Mouse (Mus musculus) heart, adult 9 months (tissue): ENCODE results near the gene Map4k3.
"Not testable (repeated sequence)": the region's sequence is repeated elsewhere in the genome, so short reads cannot be mapped to it uniquely, and the experiment has no call there.

Experiments
- DNase-seq, 2 experiments: peaks; one replicate each; pipeline ENCODE4 v3.0.0; 2022; ENCODE audit warnings: low spot score in 2 of 2

Gene Map4k3

GRCm38 (mm10) chr17:80632354-80632753 lies 95.9 kb downstream of the Map4k3 start:
- DNase-seq, result no peak

DNA sequence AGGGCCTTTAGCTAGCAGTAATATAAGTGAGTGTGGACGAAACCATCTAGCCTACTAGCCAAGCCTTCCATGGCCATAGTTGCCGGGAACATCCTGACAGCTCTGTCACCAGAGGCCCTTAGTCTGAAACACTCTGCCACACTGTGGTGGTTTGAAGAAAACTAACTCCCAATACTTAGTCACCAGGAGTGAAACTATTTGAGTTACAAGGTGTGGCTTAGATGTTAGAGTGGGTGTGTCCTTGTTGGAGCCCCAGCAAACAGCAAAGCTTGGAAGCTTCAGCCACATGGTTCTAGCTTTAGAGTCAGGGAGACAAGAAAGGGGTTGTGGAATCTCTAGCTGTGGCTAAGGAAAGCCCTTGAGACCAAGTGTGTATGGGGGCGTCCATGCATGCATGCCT lies 97.3 kb downstream of the Map4k3 start:
- no peak for DNase-seq

GRCm38 (mm10) chr17:80624979-80625378 lies 103.3 kb downstream of the Map4k3 start:
- DNase-seq, result no peak

DNA sequence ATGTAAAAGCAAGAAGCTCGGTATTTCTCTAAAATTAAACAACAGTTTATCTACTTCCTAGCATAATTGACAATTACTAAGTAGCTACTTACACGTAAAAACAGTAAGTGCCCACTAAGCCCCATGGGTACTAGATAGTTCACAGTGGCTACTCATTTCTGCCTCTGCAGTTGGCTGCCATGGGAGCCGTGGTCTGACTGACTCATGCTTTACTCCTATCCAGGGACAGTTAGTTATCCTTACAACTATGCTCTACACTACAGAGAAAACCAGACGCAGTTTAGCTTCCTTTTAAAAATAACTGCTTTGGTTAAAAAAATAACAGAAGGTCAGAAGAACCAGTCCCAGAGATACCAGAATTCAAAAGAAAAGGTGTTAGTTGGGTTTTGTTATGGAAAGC lies 106.6 kb downstream of the Map4k3 start:
- DNase-seq, result no peak

DNA sequence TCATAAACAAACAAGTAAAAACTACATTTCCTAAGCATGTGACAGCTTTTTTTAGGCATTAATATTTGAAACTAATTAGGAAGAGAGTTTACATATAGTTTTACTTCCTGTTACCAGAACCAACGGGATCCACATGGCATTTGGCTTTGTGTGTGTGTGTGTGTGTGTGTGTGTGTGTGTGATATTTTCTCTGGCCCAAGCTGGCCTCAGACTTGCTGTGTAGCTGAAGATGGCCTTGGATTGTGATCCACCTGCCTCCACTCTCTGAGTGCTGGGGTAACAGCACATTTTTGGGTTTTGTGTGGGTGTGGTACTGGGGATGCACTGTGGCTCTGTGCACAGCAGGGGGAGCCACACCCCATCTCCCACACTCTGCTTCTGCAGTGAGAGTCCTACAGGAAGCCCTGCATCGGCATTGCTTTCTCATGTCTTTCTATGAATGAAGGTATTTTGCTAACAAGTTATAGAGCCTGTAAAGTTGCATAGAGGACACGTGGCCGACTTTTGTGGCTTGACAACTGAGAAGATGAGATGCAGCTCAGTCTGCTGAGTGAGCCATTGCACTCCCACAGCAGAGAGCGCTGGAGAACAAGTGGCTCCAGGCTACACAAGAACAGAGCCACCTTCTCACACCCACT lies 107.4 kb downstream of the Map4k3 start:
- DNase-seq, result peak; percentile 12 to 39

DNA sequence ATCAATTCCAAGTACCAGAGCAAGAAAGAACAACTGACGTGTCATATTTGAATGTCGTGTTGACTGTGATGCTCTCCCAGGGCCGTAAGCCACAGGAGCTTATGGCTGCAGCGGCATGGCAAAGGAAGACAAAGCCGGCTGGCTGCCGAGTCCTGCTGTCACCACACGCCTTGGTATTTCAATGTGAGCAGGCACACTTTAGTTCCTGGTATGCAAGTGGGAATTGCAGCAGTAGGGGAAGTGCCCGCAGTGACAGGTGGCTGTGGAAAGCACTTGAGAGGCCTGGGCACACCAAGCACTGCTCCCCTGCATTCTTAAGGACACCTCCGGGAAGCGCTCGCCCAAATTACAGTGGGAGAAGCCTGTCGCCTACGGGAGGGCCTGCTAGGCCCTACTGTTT lies 108.7 kb downstream of the Map4k3 start:
- DNase-seq, result no peak

DNA sequence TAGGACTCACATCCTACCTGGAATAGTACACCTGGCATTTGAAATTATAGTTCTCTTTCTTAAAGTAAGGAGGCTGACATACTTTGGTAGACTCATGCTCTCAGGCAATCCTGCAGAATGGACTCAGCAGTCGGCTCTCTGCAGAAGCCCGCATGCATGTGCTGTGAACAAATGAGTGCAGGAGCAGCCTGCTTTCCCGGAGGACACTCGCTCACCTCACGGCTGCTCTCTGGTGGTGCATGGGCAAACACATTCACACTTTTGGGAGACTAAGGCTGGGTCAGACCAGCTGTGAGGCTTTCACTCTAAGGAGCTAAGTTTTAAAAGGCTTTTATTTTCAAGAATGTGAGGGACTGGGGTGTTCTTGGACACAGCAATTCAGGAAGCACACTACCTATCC lies 109.4 kb downstream of the Map4k3 start:
- no peak for DNase-seq

DNA sequence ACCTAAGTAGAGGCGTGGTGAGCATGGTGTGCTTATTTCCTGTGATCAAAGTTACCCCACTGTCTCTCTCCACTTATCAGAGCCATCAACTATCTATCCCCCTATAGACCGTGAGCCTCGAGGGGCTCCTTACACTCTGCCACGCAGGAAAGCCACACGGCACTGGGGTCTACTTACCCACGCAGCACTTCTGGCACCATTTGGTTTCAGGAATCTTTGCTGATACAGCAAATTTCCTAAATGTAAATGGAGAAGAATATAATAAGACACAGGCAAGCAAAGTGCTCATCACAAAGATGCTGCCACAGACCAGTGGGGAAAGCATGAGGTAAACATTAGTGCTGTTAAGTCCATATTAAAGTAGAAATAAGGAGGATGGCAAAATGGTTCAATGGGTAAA lies 124.5 kb downstream of the Map4k3 start:
- no peak for DNase-seq

DNA sequence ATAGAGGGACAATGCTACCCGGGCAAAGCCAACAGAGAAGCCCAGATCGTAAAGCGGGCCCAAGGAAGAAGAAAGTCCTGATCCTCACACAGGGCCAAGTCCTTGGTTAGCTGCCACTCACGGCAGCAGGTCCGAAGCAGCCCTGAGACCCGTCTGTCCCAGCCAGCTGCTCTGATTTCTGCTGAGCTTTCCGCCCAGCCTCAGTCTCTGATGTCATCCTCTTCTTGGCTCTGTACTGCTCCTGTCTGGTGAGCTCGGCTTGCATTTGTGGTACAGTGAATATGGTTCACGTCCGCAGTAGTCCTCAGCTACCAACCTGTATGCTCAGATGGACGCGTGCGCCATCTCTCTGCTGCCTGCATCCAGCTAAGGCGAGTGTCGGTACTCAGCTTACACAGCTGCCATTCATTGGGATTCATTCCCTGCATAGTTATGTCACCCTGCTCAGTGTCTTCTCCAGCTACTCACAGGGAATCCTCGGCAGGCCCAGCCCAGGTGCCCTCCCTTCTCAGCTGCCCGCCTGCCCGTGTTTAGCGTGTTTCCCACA lies 125.1 kb downstream of the Map4k3 start:
- no peak for DNase-seq

DNA sequence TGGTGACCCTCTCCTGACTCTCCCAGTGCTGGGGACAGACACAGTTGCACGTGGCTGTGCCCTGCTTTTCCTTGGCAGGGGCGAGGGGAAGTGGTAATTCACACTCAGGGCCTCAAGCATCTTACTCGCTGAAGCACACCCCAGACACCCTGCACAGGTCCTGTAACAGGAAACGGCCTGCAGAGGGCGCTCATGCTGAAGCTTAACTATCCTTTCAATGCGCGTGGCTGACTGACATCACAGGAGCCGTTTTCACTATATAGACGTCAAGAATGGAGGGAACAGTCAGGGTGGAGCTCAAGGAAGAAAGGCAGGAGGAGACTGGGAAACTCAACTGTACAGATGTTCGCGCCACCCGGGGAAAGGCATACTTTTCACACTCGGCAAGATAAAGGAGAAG lies 126.9 kb downstream of the Map4k3 start:
- DNase-seq, result no peak

DNA sequence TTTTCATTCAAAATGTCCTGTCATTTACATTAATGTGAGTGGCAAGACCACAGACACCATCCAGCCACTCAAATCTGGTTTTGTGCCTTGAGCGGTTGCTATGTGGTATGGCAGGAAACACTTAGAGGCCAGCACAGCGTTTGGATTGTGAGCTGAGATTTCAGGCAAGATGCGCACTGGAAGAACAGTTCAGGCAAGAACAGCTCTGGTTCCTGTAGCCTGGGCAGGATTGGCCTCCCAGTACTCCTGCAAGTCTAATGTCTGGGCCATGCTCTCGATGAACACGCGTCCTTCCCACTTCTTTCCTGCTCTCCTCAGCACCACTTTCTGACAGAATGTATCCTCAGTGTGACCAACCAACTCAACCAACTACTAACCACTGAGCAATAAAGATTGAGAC lies 145.2 kb downstream of the Map4k3 start:
- no peak for DNase-seq

DNA sequence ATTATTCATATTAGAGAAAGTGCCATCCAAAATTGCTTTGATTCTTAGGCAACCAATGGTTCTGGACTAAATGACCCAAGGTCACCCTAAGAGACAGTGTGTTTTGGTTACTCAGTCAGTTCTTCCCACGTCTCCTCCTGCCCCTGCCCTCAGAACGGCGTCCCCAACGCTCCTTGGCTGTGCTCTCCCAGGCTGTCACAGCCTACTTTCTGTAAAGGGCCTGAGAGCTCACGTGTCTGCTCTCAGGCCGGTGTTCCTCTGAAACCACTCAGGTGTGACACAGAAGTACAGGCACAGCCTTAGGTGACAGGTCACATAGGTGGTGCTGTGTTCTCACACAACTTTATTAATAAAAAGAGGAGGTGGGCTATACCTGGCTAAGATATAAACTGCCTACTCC lies 148.4 kb downstream of the Map4k3 start:
- DNase-seq, result no peak

- DNase-seq, result no peak
Measured at GRCm38 (mm10) chr17:80579089-80579488, 149.2 kb downstream of the Map4k3 start.

GRCm38 (mm10) chr17:80578041-80578440 lies 150.2 kb downstream of the Map4k3 start:
- no peak for DNase-seq

GRCm38 (mm10) chr17:80577639-80578038 lies 150.6 kb downstream of the Map4k3 start, which contains the start of gene Cdkl4:
Gene Cdkl4 (minus strand): TSS chr17:80577813.
- no peak for DNase-seq

DNA sequence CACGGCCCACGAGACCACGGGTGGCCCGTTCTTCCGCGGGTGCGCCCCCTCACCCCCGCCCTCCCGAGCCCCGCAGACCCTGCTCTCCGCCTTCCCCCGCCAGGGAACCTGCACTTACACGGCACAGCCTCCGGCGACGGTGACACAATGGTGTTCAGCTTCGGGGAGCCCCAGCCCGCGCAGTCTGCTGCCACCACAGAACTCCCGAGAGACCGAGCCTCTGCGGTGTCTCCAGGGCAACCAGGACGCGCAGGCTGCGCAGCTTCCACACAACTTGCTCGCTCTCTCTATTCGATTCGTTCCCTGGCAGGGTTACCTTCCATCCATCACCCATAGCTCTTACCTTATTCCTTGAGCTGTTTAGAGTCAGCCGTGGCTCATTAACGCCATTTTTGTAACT lies 151.1 kb downstream of the Map4k3 start:
- no peak for DNase-seq

GRCm38 (mm10) chr17:80575008-80575407 lies 153.3 kb downstream of the Map4k3 start:
- no peak for DNase-seq

GRCm38 (mm10) chr17:80574471-80574965 lies 153.8 kb downstream of the Map4k3 start:
- DNase-seq, result no peak

- DNase-seq, result no peak
Measured at GRCm38 (mm10) chr17:80572187-80572935, 155.9 kb downstream of the Map4k3 start.

- DNase-seq, result no peak
Measured at GRCm38 (mm10) chr17:80571460-80571859, 156.8 kb downstream of the Map4k3 start.

GRCm38 (mm10) chr17:80569718-80570117 lies 158.6 kb downstream of the Map4k3 start:
- DNase-seq, result not testable (repeated sequence)

DNA sequence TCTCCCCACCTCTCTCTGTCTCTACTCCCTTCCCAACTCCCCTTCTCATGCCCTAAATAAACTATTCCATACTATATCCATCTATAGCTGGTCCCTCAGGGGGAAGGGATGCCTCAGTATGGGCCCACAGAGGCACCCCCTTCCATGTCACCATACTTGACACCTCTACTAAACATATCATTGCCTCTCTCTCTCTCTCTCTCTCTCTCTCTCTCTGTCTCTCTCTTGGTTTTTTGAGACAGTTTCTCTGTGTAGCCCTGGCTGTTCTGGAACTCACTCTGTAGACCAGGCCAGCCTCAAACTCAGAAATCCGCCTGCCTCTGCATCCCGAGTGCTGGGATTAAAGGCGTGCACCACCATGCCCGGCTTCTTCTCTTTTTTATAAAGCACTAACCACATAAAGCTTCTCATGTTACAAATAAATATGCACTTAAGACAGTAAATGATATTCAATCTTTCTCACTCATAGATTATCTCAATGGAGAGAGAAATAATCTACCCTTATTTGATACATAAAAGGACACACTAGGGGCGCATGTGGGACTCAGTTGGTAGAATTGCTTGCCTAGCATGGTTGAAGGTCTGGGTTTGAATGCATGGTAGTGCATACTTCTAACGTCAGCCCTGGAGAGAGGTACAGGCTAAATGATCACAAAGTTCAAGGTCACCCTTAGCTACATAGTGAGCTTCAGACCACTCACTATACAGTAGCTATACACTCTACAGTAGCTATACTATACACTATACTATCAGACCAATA lies 159.3 kb downstream of the Map4k3 start:
- DNase-seq, result no peak
